Mouse (Mus musculus) cerebellum, adult 11 months (tissue): Measurements from ENCODE around the gene Mybpc2.

ENCODE experiments used
- DNase-seq: peaks from one replicate; pipeline ENCODE4 v3.0.0; 2022

The Mybpc2 gene

GRCm38 (mm10) chr7:44461503-44462217, 62.8 kb downstream of the Mybpc2 start:
- peak; percentile 41 for DNase-seq

- DNase-seq: peak; percentile 22
Measured at GRCm38 (mm10) chr7:44460767-44461502, 63.5 kb downstream of the Mybpc2 start.

- DNase-seq: no peak
Measured at GRCm38 (mm10) chr7:44460067-44460466, 64.4 kb downstream of the Mybpc2 start.

- no peak for DNase-seq
Measured at GRCm38 (mm10) chr7:44456302-44456701, 68.2 kb downstream of the Mybpc2 start.

- no peak for DNase-seq
Measured at GRCm38 (mm10) chr7:44453256-44453655, 71.2 kb downstream of the Mybpc2 start.
